Mouse (Mus musculus) heart, postnatal 10 days (tissue): ENCODE measurements around the gene Rbm5. TPM values are rescaled to one million over a fixed set of nuclear protein-coding genes. Genes with fewer than 3 reads are reported as not detected.

Source experiments
- total RNA-seq, 2 experiments: library from RNA; stranded (reverse); gene quantifications; 2 replicates each; pipeline ENCODE4 v1.2.3; 2021

Rbm5 gene
- total RNA-seq, 2 experiments from 2014 or later = 57.8 to 66.6 TPM

Other genes starting within 250 kb of the Rbm5 start
- gene Tmem115, start 237.1 kb downstream of the Rbm5 start, total RNA-seq = 10 to 100 TPM; 25.0 to 26.5 TPM
- 1 to 10 TPM; 5.5 to 6.2 TPM for gene Cyb561d2, start 228.8 kb downstream of the Rbm5 start, total RNA-seq
- 10 to 100 TPM; 12.9 to 16.7 TPM for gene Nprl2, start 228.8 kb downstream of the Rbm5 start, total RNA-seq
- not detected for gene Zmynd10, start 223.7 kb downstream of the Rbm5 start, total RNA-seq
- gene Rassf1, start 219.4 kb downstream of the Rbm5 start, total RNA-seq = 10 to 100 TPM; 28.8 to 32.0 TPM
- gene Tusc2, start 207.7 kb downstream of the Rbm5 start, total RNA-seq = 10 to 100 TPM; 25.7 to 26.8 TPM
- gene Hyal2, start 203.1 kb downstream of the Rbm5 start, total RNA-seq = 10 to 100 TPM; 47.0 to 56.0 TPM
- 1 to 10 TPM; 3.9 to 5.7 TPM for gene Hyal1, start 194.1 kb downstream of the Rbm5 start, total RNA-seq
- 10 to 100 TPM; 13.0 to 16.2 TPM for gene Naa80, start 192.1 kb downstream of the Rbm5 start, total RNA-seq
- under 1 TPM; 0.41 to 0.79 TPM for gene Hyal3, start 190.2 kb downstream of the Rbm5 start, total RNA-seq
- 10 to 100 TPM; 36.9 to 40.7 TPM for gene Ifrd2, start 183.4 kb downstream of the Rbm5 start, total RNA-seq
- 10 to 100 TPM; 15.4 to 17.3 TPM for gene Sema3b, start 161.8 kb downstream of the Rbm5 start, total RNA-seq
- 100 to 1,000 TPM; 422 to 478 TPM for gene Gnai2, start 135.6 kb downstream of the Rbm5 start, total RNA-seq
- gene Slc38a3, start 101.5 kb downstream of the Rbm5 start, total RNA-seq = 10 to 100 TPM; 20.5 to 22.6 TPM
- gene Gnat1, start 91.3 kb downstream of the Rbm5 start, total RNA-seq = not detected
- gene Sema3f, start 60.5 kb downstream of the Rbm5 start, total RNA-seq = 10 to 100 TPM; 19.4 to 22.2 TPM
- 10 to 100 TPM; 34.6 to 38.3 TPM for gene Rbm6, start 102.2 kb upstream of the Rbm5 start, total RNA-seq
- gene Mon1a, start 117.2 kb upstream of the Rbm5 start, total RNA-seq = 1 to 10 TPM; 7.6 to 9.6 TPM
- 1 to 10 TPM; 2.5 to 3.7 TPM for gene Mst1r, start 135.9 kb upstream of the Rbm5 start, total RNA-seq
- not detected for gene Actl11, start 157.5 kb upstream of the Rbm5 start, total RNA-seq
- gene Camkv, start 164.7 kb upstream of the Rbm5 start, total RNA-seq = under 1 TPM; 0.14 to 0.37 TPM
- gene Traip, start 179.1 kb upstream of the Rbm5 start, total RNA-seq = 1 to 10 TPM; 3.3 to 4.0 TPM
- 10 to 100 TPM; 13.4 to 15.7 TPM for gene Uba7, start 204.5 kb upstream of the Rbm5 start, total RNA-seq
- gene Gm20661, start 212.1 kb upstream of the Rbm5 start, total RNA-seq = under 1 TPM; 0.36 to 0.50 TPM
- gene Inka1, start 214.9 kb upstream of the Rbm5 start, total RNA-seq = 10 to 100 TPM; 23.3 to 28.0 TPM
- gene Cdhr4, start 221.5 kb upstream of the Rbm5 start, total RNA-seq = 1 to 10 TPM; 2.0 TPM
- gene Gm20662, start 225.4 kb upstream of the Rbm5 start, total RNA-seq = 1 to 10 TPM in 1 of 2 experiments, not detected in 1; 1.3 TPM
- 10 to 100 TPM; 53.4 to 55.2 TPM for gene Ip6k1, start 231.5 kb upstream of the Rbm5 start, total RNA-seq